Mouse (Mus musculus) heart, embryonic 13.5 days (tissue): ENCODE measurements around the gene Pelo. TPM values are rescaled to one million over a fixed set of nuclear protein-coding genes. Genes with fewer than 3 reads are reported as not detected.
A peak's percentile ranks its signal among the peaks of the same experiment; 100 is the strongest.

Experiments used
- ATAC-seq: fragments of 200-750 bp; cut with Nextera tagmentation; 2 replicates; pipeline ENCODE4 v1.8.0; 2017; ENCODE audit warnings: moderate TSS enrichment; ENCODE audit not compliant: insufficient number of reproducible peaks, low FRiP score, low TSS enrichment; ENCODE audit errors: extremely low read depth
- H3K27ac ChIP-seq: fragments of 300-500 bp; sonication (generic); replicated peaks from 2 replicates; pipeline ENCODE4 v1.5.1; 2015; ENCODE audit warnings: moderate library complexity, mild to moderate bottlenecking, inconsistent platforms
- H3K27me3 ChIP-seq: fragments of 300-500 bp; sonication (generic); replicated peaks from 2 replicates; pipeline ENCODE4 v1.6.1; 2015; ENCODE audit warnings: mild to moderate bottlenecking, inconsistent platforms
- H3K36me3 ChIP-seq: fragments of 300-500 bp; sonication (generic); 2 replicates; pipeline ENCODE4 v1.6.1; 2015; ENCODE audit warnings: mild to moderate bottlenecking, inconsistent platforms
- H3K4me1 ChIP-seq: fragments of 300-500 bp; sonication (generic); 2 replicates; pipeline ENCODE4 v1.6.1; 2015; ENCODE audit warnings: inconsistent platforms
- H3K4me2 ChIP-seq: fragments of 300-500 bp; sonication (generic); 2 replicates; pipeline ENCODE4 v1.6.1; 2015; ENCODE audit warnings: inconsistent platforms, mild to moderate bottlenecking, moderate library complexity
- H3K4me3 ChIP-seq: fragments of 300-500 bp; sonication (generic); 2 replicates; pipeline ENCODE4 v1.5.1; 2015; ENCODE audit warnings: moderate library complexity, mild to moderate bottlenecking, inconsistent platforms
- H3K9ac ChIP-seq: fragments of 300-500 bp; sonication (generic); 2 replicates; pipeline ENCODE4 v1.6.1; 2015; ENCODE audit warnings: inconsistent platforms, mild to moderate bottlenecking, moderate library complexity
- H3K9me3 ChIP-seq: fragments of 300-500 bp; sonication (generic); 2 replicates; pipeline ENCODE4 v1.6.1; 2016; ENCODE audit warnings: inconsistent platforms
- WGBS: fragments of 180-500 bp; shearing (Covaris S2); methylation state at CpG from one replicate; pipeline ENCODE4 v1.1.7; 2015; ENCODE audit warnings: mixed read lengths; 5-methylcytosine and 5-hydroxymethylcytosine counted together
- polyA plus RNA-seq: library from polyadenylated mRNA; unstranded; fragments of >200 nt; fragmentation: Nextera tagmentation; extraction: Ambion mirVana; gene quantifications from 2 replicates; pipeline ENCODE4 v1.2.1, GENCODE M21; 2015

Pelo gene
- polyA plus RNA-seq, 1 experiment from 2014 or later = 7.4 TPM

DNA sequence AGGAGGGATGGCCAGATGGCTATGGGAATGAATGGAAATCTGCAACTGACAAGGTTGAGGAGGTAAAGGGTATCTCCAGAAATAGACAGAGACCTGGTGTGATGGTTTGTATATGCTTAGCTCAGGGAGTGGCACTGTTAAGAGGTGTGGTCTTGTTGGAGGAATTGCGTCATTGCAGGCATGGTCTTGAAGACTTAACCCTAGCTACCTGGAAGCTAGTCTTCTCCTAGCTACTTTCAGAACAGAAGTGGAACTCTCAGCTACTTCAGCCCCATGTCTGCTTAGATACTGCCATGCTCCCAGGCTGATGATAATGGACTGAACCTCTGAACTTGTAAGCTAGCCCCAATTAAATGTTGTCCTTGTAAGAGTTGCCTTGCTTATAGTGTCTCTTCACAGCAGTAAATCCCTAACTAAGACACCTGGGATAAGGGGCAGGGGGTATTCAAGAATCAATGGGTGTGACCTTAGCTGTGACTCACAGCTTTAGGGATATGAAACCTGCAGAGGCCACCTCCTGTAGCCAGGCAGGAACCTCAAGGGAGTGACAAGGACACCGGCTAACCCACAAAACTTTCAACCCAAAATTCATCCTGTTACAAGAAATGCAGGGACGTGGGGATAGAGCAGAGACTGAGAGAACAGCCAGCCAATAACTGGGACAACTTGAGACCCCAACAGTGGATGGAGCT, 27.1 kb upstream of the Pelo start:
- no peak overlapping the region for H3K9ac ChIP-seq
- H3K27me3 ChIP-seq = no peaks in the 10 kb centered on the region
- no peak overlapping the region for H3K27ac ChIP-seq
- H3K4me2 ChIP-seq = no peak overlapping the region
- no peaks in the 10 kb centered on the region for H3K36me3 ChIP-seq
- no peaks in the 10 kb centered on the region for H3K9me3 ChIP-seq
- ATAC-seq = no peak
- no peaks in the 10 kb centered on the region for H3K4me1 ChIP-seq
- H3K4me3 ChIP-seq = no peak overlapping the region
- WGBS = 79% methylated on average over 3 of the region's 3 CpGs

DNA sequence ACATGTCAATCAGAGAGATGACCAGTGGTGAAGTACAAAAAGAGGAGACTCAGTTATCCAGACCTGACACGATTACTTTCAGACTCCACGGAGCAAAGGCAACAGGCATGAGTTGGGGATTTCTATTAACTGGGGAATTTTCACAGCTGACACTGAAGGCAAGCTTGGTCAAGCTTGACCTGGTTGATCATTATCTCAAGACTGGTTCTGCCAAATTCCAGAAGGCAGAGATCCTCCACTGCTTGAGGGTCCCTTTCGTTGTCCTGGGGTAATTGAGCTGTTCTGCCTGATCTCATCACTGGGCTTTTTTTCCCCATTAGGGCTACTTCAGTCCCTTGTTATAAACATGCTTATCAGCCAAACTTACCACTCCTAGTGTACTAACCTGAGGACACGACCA, 19.6 kb upstream of the Pelo start:
- no peak for ATAC-seq
- H3K9ac ChIP-seq = no peak overlapping the region
- H3K27ac ChIP-seq = no peak overlapping the region
- H3K9me3 ChIP-seq = no peaks in the 10 kb centered on the region
- H3K27me3 ChIP-seq = no peaks in the 10 kb centered on the region
- no peaks in the 10 kb centered on the region for H3K36me3 ChIP-seq
- no peak overlapping the region for H3K4me3 ChIP-seq
- 0 out of 2 replicates have a peak, but pooled peaks cover 4% of the 10 kb centered on the region for H3K4me1 ChIP-seq
- 74% methylated on average over 4 of the region's 4 CpGs for WGBS
- H3K4me2 ChIP-seq = no peak overlapping the region

DNA sequence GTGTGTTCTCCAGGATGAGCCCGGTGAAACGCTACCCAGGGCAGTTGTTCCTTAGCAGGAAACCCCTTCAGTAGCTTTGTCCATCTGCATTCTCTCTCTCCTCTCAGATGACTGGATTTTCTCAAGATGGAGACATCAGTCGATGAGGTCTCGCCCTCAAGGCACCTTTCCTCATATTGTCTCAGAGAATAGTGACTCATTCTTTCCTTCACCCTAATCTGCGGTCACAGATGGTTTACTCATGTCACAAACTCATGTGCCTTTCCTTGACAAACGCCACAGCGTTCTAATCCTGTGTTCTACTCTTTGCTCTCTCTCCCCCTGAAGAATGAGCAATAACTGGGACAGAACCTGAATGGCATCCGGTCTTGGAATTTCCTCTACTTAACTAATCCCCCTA, 17.4 kb upstream of the Pelo start:
- Histone ChIP-seq H3K9me3 (peaks cover 4% of the 10 kb centered on the region; the same call in 1 of the 2 replicates), H3K4me3 (no peak overlapping the region), H3K36me3 (no peaks in the 10 kb centered on the region), H3K4me2 (no peak overlapping the region), H3K9ac (no peak overlapping the region), H3K27me3 (no peaks in the 10 kb centered on the region), H3K4me1 (peaks cover 8% of the 10 kb centered on the region; the same call in 1 of the 2 replicates), H3K27ac (no peak overlapping the region)
- WGBS = 67% methylated on average over 8 of the region's 8 CpGs
- ATAC-seq = no peak; the same call in 1 of the 2 replicates

DNA sequence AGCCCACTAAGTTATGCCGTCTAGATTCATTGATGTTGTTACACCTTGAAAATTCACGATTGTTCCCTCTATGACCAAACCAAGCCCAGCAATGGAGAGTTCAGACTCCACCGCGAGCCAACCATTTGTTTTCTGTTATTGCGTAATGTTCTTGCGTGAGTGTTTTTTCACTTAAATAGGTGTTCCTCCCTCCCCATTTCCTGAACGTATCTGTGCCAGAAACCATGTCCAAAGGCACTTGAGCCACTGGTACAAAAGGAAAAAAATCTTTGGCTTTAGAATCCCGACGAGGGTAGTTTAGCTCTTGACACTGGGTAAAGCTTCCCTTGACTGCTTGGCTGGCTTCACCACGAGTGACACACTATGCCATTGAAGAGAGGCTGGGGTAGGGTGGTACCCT, 16.2 kb upstream of the Pelo start:
- no peak overlapping the region for H3K4me2 ChIP-seq
- ATAC-seq = no peak
- no peaks in the 10 kb centered on the region for H3K36me3 ChIP-seq
- H3K4me1 ChIP-seq = peaks cover 8% of the 10 kb centered on the region; the same call in 1 of the 2 replicates
- H3K27me3 ChIP-seq = no peaks in the 10 kb centered on the region
- H3K9me3 ChIP-seq = peaks cover 4% of the 10 kb centered on the region; the same call in 1 of the 2 replicates
- 77% methylated on average over 10 of the region's 10 CpGs for WGBS
- no peak overlapping the region for H3K4me3 ChIP-seq
- H3K9ac ChIP-seq = no peak overlapping the region
- no peak overlapping the region for H3K27ac ChIP-seq

DNA sequence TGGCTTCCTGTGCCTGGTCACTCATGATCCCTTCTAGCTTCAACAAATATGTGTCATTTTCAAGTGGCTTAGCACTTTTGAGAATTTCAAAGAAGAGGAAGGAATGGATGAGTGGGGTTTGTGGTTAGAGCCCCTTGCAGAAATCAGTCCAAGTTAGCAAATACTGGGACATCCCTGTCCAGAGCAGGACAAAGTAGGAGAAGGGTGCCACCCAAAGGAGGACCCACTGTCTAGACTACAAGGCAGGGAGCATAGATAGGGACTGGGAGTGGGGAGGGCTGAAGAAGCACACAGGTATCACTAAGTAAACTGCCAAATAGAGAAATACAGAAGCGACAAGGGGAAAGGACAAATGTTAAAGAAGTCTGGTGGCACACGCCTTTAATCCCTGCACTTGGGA, 12.8 kb upstream of the Pelo start:
- peaks cover 35% of the 10 kb centered on the region for H3K4me1 ChIP-seq
- ATAC-seq = no peak
- peaks cover 4% of the 10 kb centered on the region; the same call in 1 of the 2 replicates for H3K9me3 ChIP-seq
- WGBS = 94% methylated on average over 2 of the region's 2 CpGs
- H3K27me3 ChIP-seq = no peaks in the 10 kb centered on the region
- H3K4me3 ChIP-seq = no peak overlapping the region
- peak overlapping the region; percentile 56 for H3K9ac ChIP-seq
- peak overlapping the region; percentile 78 for H3K4me2 ChIP-seq
- 0 out of 2 replicates have a peak overlapping the region, but pooled peaks have one; percentile 48 for H3K27ac ChIP-seq
- no peaks in the 10 kb centered on the region for H3K36me3 ChIP-seq

DNA sequence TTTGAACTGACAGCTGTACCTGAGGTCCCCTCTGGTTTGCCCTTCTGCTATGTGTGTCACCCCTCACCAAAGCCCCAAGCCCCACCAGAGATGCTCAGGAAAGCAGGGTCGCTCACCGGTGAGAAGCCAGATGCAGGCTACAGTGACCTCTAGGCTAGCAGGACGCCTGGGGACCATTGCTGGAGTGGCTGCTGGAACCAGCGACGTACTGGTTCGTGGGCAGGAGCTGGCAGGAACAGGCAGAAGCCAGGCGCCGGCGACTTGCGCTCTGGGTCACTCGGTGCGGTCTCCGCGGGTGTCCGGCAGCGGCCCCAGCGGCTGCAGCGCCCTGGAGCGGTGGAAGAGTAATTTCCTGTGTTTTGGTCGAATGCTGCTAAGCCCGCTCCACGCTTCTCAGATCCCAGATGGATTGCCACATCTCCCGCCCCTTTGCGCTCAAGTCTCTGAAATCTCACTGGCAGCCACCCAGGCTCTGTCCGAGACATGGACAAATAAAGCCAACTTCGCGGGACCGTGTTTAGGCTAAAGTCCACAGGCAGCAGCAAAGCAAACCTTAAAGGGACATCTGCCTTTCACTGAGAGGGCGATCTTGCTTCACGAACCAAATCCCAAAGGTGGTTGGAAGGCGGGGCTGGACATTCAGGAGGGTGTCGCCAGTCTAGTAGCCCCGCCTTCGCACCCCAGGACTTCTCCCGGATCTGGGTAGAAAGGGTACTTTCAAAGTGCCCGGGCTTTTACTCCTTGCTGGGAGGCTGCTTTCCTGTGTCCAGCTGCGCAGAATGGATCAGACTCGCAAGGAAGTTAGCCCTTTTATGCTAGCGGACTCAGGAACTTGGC, 11.6 kb upstream of the Pelo start, which contains the start of the genes Gm49395 and Itga1:
Gm49395 (minus strand) TSS at position 567 of the 837 bp plus-strand sequence.
Itga1 (minus strand) TSS at position 610 of the 837 bp plus-strand sequence.
- WGBS = under 1% methylated on average over 39 of the region's 39 CpGs
- peaks cover 41% of the 10 kb centered on the region for H3K4me1 ChIP-seq

DNA sequence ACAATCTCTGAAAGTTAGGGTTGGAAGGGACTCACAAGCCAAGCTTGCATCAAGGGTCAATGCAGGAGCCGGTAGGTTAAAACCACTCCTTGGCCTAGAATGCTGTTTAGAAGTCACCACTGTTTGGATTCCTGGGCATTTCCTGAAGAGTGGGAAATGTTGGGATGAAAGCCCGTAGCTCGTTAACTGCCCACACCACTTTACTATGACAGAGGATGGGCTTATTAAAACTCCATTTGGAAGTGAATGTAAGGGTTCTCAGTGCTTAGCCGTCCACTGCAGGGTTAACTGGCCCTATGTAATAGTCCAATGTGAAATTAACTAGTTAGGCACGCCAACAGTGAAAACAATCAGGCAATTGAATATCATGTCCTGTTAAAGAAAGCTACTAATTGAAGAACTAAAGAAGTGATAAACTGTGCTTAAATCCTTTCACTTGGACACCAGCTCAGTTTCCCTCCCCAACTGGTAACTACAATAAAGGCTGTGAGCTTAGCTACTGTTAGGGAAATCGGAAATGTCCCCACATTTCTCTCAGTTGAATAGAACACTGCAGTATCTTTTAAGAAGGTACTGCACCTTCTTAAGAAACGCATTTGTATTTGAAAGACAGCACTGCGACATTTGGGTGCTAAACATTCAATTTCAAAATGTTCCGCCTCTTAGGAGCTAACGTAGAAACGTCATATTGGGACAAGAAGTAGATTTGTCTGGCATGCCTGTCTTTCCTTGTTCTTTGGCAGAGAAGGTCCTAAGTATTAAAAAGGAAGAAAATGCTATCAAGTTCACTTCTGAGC, 10.6 kb upstream of the Pelo start:
- Histone ChIP-seq H3K36me3 (no peaks in the 10 kb centered on the region), H3K4me3 (peak overlapping the region; percentile 72), H3K4me2 (peak overlapping the region; percentile 78), H3K27ac (peak overlapping the region; percentile 97), H3K9me3 (peaks cover 4% of the 10 kb centered on the region; the same call in 1 of the 2 replicates), H3K27me3 (no peaks in the 10 kb centered on the region), H3K4me1 (peaks cover 51% of the 10 kb centered on the region), H3K9ac (peak overlapping the region; percentile 91)
- 17% methylated on average over 11 of the region's 11 CpGs for WGBS
- ATAC-seq = no peak

More for the DNA sequence above, 11.6 kb upstream of the Pelo start, which contains the start of the genes Gm49395 and Itga1:
- H3K4me3 ChIP-seq = peak within 1 kb of the TSS; percentile 72
- no peaks in the 10 kb centered on the region for H3K27me3 ChIP-seq
- H3K36me3 ChIP-seq = no peaks in the 10 kb centered on the region
- H3K27ac ChIP-seq = peak within 1 kb of the TSS; percentile 97
- peaks cover 4% of the 10 kb centered on the region; the same call in 1 of the 2 replicates for H3K9me3 ChIP-seq
- H3K4me2 ChIP-seq = peak within 1 kb of the TSS; percentile 78
- ATAC-seq = peak; percentile 76; the same call in 1 of the 2 replicates
- peak within 1 kb of the TSS; percentile 91 for H3K9ac ChIP-seq

DNA sequence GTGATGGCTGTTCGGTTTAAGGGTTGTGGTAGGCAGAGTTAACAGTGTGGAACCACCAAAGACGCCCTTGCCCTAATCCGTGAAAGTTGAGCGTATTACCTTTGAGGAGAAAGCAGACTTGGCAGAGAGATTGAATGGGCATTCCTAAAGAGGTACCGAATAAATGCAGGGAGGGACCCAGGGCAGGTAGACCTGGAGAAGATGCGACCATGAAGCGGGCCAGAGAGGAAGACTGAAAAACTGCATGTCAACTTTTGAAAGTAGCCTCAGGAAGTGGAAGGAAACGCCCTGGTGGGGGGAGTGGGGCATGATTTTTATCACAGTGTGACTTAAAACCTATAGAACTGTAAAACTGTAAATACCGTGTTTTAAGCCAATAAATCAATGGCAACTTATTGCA, 9.4 kb upstream of the Pelo start:
- ATAC-seq = no peak
- Histone ChIP-seq H3K9me3 (peaks cover 4% of the 10 kb centered on the region; the same call in 1 of the 2 replicates), H3K9ac (0 out of 2 replicates have a peak overlapping the region, but pooled peaks have one; percentile 91), H3K4me2 (peak overlapping the region; percentile 78), H3K36me3 (no peaks in the 10 kb centered on the region), H3K4me1 (peaks cover 59% of the 10 kb centered on the region), H3K4me3 (peak overlapping the region; percentile 72), H3K27me3 (no peaks in the 10 kb centered on the region), H3K27ac (no peak overlapping the region)
- 85% methylated on average over 9 of the region's 9 CpGs for WGBS

DNA sequence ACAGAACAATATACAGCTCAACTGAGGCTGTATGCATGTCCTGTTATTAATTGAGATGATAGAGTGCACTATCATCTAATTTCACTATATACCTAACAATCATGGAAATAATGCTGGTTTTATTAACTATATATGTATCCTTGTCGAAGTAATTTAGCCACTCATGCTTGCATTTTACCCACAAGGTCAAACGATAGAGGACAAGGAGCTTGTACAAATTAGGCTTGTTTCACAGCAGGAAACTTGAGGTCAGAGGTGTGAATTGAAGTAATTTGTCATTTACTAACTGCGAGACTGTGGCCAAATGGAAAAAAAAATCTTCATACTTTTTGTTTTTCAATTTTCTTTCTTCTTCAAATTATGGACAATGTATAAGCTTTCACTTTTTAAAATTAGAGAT, 8.2 kb upstream of the Pelo start:
- Histone ChIP-seq H3K9me3 (no peaks in the 10 kb centered on the region), H3K36me3 (no peaks in the 10 kb centered on the region), H3K27ac (no peak overlapping the region), H3K9ac (no peak overlapping the region), H3K4me3 (no peak overlapping the region), H3K27me3 (no peaks in the 10 kb centered on the region), H3K4me1 (peaks cover 59% of the 10 kb centered on the region), H3K4me2 (peak overlapping the region; percentile 78)
- no peak for ATAC-seq
- 73% methylated on average over 3 of the region's 3 CpGs for WGBS

DNA sequence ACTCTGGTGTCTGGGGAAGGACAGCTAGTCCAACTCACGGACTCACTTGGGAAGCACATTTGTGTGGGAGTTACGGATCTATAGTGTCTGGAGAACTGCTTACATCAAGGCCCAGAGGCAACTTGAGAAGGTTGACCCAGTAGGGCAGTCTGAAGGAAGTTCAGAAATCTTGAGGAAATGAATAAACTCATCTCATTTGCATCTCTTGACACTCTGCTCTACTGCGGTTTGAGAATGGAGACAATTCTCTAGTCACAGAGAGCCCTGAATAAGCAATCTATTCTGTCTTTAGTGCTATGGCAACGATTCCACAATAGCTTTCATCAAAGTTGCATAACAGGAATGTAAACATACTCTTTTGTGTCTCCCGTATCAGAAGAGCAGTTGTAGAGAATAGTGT, 7.0 kb upstream of the Pelo start:
- H3K4me2 ChIP-seq = peak overlapping the region; percentile 9; the same call in 1 of the 2 replicates
- 70% methylated on average over 5 of the region's 5 CpGs for WGBS
- H3K4me3 ChIP-seq = no peak overlapping the region
- H3K27ac ChIP-seq = no peak overlapping the region
- H3K27me3 ChIP-seq = no peaks in the 10 kb centered on the region
- H3K36me3 ChIP-seq = no peaks in the 10 kb centered on the region; the same call in 1 of the 2 replicates
- H3K9ac ChIP-seq = no peak overlapping the region
- no peaks in the 10 kb centered on the region for H3K9me3 ChIP-seq
- H3K4me1 ChIP-seq = peaks cover 62% of the 10 kb centered on the region
- ATAC-seq = no peak
